Mouse (Mus musculus): ENCODE data around the gene Gpsm1. TPM values are rescaled to one million over a fixed set of nuclear protein-coding genes. Genes with fewer than 3 reads are reported as not detected.

Gene Gpsm1
- polyA plus RNA-seq, 1 experiment from 2014 or later, result 29.3 TPM

GRCm38 (mm10) chr2:26302005-26302503 is 13.3 kb upstream of the Gpsm1 start:
- no peaks in the 10 kb centered on the region for H3K9me3 ChIP-seq (ENCODE audit: control insufficient read depth, low read length)
- no peak overlapping the region for H3K4me2 ChIP-seq (ENCODE audit: low read depth, low read length)
- no peak for ATAC-seq (ENCODE audit: low read depth)
- peaks cover 17% of the 10 kb centered on the region for H3K4me1 ChIP-seq (ENCODE audit: control insufficient read depth, insufficient read depth, low read length)
- no peak overlapping the region for H3K9ac ChIP-seq (ENCODE audit: low read depth, low read length)
- no peaks in the 10 kb centered on the region for H3K27me3 ChIP-seq (replicated peaks; ENCODE audit: control insufficient read depth, insufficient read depth, low read length)
- no peak overlapping the region for H3K27ac ChIP-seq (replicated peaks; ENCODE audit: low read depth, low read length)
- no peaks in the 10 kb centered on the region for H3K36me3 ChIP-seq (ENCODE audit: control insufficient read depth, insufficient read depth, low read length)
- 79% methylated on average over 10 of the region's 10 CpGs for WGBS
- DNase-seq (ENCODE audit: low spot score), result no peak
- H3K4me3 ChIP-seq (ENCODE audit: low read depth, low read length), result no peak overlapping the region

GRCm38 (mm10) chr2:26304711-26305110 is 10.6 kb upstream of the Gpsm1 start:
- H3K27me3 ChIP-seq (replicated peaks; ENCODE audit: control insufficient read depth, insufficient read depth, low read length), result no peaks in the 10 kb centered on the region
- peaks cover 9% of the 10 kb centered on the region for H3K4me1 ChIP-seq (ENCODE audit: control insufficient read depth, insufficient read depth, low read length)
- WGBS, result 89% methylated on average over 1 of the region's 1 CpGs
- H3K4me2 ChIP-seq (ENCODE audit: low read depth, low read length), result no peak overlapping the region
- no peaks in the 10 kb centered on the region for H3K9me3 ChIP-seq (ENCODE audit: control insufficient read depth, low read length)
- no peak overlapping the region for H3K27ac ChIP-seq (replicated peaks; ENCODE audit: low read depth, low read length)
- no peak overlapping the region for H3K9ac ChIP-seq (ENCODE audit: low read depth, low read length)
- no peak for DNase-seq (ENCODE audit: low spot score)
- H3K36me3 ChIP-seq (ENCODE audit: control insufficient read depth, insufficient read depth, low read length), result no peaks in the 10 kb centered on the region
- ATAC-seq (ENCODE audit: low read depth), result no peak
- H3K4me3 ChIP-seq (ENCODE audit: low read depth, low read length), result no peak overlapping the region

DNA sequence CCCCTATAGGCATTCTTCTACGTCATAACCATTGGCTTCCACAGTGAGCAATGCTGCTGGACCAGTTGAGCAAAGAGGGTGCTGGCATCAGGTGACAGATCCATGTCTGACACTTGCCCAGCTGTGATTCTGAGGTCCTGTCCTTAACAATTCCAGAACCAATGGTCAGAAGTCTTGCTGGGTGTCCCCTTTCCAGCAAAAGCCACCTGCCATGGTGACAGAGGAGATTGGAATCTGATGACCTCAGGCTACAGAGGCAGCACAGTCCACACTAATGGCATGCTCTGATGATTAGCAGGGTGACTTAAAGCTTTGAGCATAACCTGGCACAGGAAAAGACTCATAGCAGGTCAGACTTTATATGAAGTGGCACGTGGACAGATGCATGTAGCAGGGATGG is 9.8 kb upstream of the Gpsm1 start:
- H3K4me3 ChIP-seq (ENCODE audit: low read depth, low read length), result no peak overlapping the region
- WGBS, result 78% methylated on average over 2 of the region's 2 CpGs
- ATAC-seq (ENCODE audit: low read depth), result no peak

DNA sequence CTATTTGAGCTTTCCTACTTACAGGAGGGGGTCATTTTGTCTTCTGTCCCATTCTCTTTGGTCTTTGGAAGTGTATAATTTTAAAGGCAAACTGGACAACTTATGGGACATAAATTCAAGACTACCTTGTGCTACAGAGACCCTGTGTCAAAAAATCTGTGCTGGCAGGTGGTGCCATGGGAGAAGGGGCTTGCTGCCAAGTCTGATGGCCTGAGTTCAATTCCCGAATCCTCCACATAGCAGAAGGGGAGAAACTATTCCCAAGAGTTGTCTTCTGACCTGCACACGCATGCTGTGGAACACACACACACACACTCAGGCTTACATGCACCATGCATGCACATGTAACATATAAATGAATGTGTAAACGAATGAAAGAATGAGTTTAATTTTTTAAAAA is 8.6 kb upstream of the Gpsm1 start:
- DNase-seq (ENCODE audit: low spot score), result no peak

More for the DNA sequence above, 9.8 kb upstream of the Gpsm1 start:
- Histone ChIP-seq H3K36me3 (ENCODE audit: control insufficient read depth, insufficient read depth, low read length) (no peaks in the 10 kb centered on the region), H3K4me1 (ENCODE audit: control insufficient read depth, insufficient read depth, low read length) (peaks cover 14% of the 10 kb centered on the region), H3K9me3 (ENCODE audit: control insufficient read depth, low read length) (no peaks in the 10 kb centered on the region), H3K9ac (ENCODE audit: low read depth, low read length) (no peak overlapping the region), H3K27ac (replicated peaks; ENCODE audit: low read depth, low read length) (no peak overlapping the region), H3K4me2 (ENCODE audit: low read depth, low read length) (no peak overlapping the region), H3K27me3 (replicated peaks; ENCODE audit: control insufficient read depth, insufficient read depth, low read length) (no peaks in the 10 kb centered on the region)
- DNase-seq (ENCODE audit: low spot score), result no peak

GRCm38 (mm10) chr2:26309739-26310138 is 5.6 kb upstream of the Gpsm1 start:
- DNase-seq (ENCODE audit: low spot score) (peak; percentile 95), ATAC-seq (ENCODE audit: low read depth) (peak; percentile 94)
- H3K27ac ChIP-seq (replicated peaks; ENCODE audit: low read depth, low read length), result peak overlapping the region; percentile 91
- H3K9ac ChIP-seq (ENCODE audit: low read depth, low read length), result 0 out of 2 replicates have a peak overlapping the region, but pooled peaks have one; percentile 19
- H3K4me2 ChIP-seq (ENCODE audit: low read depth, low read length), result peak overlapping the region; percentile 29
- no peaks in the 10 kb centered on the region for H3K27me3 ChIP-seq (replicated peaks; ENCODE audit: control insufficient read depth, insufficient read depth, low read length)
- H3K4me1 ChIP-seq (ENCODE audit: control insufficient read depth, insufficient read depth, low read length), result peaks cover 30% of the 10 kb centered on the region
- WGBS, result 5% methylated on average over 10 of the region's 10 CpGs
- no peaks in the 10 kb centered on the region for H3K9me3 ChIP-seq (ENCODE audit: control insufficient read depth, low read length)
- H3K4me3 ChIP-seq (ENCODE audit: low read depth, low read length), result no peak overlapping the region
- H3K36me3 ChIP-seq (ENCODE audit: control insufficient read depth, insufficient read depth, low read length), result no peaks in the 10 kb centered on the region

More for the DNA sequence above, 8.6 kb upstream of the Gpsm1 start:
- no peaks in the 10 kb centered on the region for H3K36me3 ChIP-seq (ENCODE audit: control insufficient read depth, insufficient read depth, low read length)
- no peaks in the 10 kb centered on the region for H3K9me3 ChIP-seq (ENCODE audit: control insufficient read depth, low read length)
- H3K4me1 ChIP-seq (ENCODE audit: control insufficient read depth, insufficient read depth, low read length), result peaks cover 16% of the 10 kb centered on the region
- H3K4me3 ChIP-seq (ENCODE audit: low read depth, low read length), result no peak overlapping the region
- no peak overlapping the region for H3K4me2 ChIP-seq (ENCODE audit: low read depth, low read length)
- no peaks in the 10 kb centered on the region for H3K27me3 ChIP-seq (replicated peaks; ENCODE audit: control insufficient read depth, insufficient read depth, low read length)
- WGBS, result 88% methylated on average over 3 of the region's 3 CpGs
- H3K27ac ChIP-seq (replicated peaks; ENCODE audit: low read depth, low read length), result no peak overlapping the region
- H3K9ac ChIP-seq (ENCODE audit: low read depth, low read length), result no peak overlapping the region
- ATAC-seq (ENCODE audit: low read depth), result no peak

- Histone ChIP-seq H3K27ac (replicated peaks; ENCODE audit: low read depth, low read length) (0 out of 2 replicates have a peak overlapping the region, but pooled peaks have one; percentile 4), H3K4me1 (ENCODE audit: control insufficient read depth, insufficient read depth, low read length) (peaks cover 40% of the 10 kb centered on the region)
- ATAC-seq (ENCODE audit: low read depth), result no peak
Observed at GRCm38 (mm10) chr2:26311936-26312335, 3.4 kb upstream of the Gpsm1 start.

GRCm38 (mm10) chr2:26312812-26313211 is 2.5 kb upstream of the Gpsm1 start:
- Histone ChIP-seq H3K4me2 (ENCODE audit: low read depth, low read length) (no peak overlapping the region), H3K9ac (ENCODE audit: low read depth, low read length) (no peak overlapping the region), H3K4me1 (ENCODE audit: control insufficient read depth, insufficient read depth, low read length) (peaks cover 49% of the 10 kb centered on the region), H3K9me3 (ENCODE audit: control insufficient read depth, low read length) (no peaks in the 10 kb centered on the region), H3K36me3 (ENCODE audit: control insufficient read depth, insufficient read depth, low read length) (no peaks in the 10 kb centered on the region), H3K4me3 (ENCODE audit: low read depth, low read length) (no peak overlapping the region), H3K27ac (replicated peaks; ENCODE audit: low read depth, low read length) (no peak overlapping the region), H3K27me3 (replicated peaks; ENCODE audit: control insufficient read depth, insufficient read depth, low read length) (no peaks in the 10 kb centered on the region)
- WGBS, result 66% methylated on average over 2 of the region's 2 CpGs
- DNase-seq (ENCODE audit: low spot score) (no peak), ATAC-seq (ENCODE audit: low read depth) (no peak)

More at GRCm38 (mm10) chr2:26311936-26312335, 3.4 kb upstream of the Gpsm1 start:
- H3K9me3 ChIP-seq (ENCODE audit: control insufficient read depth, low read length), result no peaks in the 10 kb centered on the region
- H3K4me2 ChIP-seq (ENCODE audit: low read depth, low read length), result no peak overlapping the region
- H3K36me3 ChIP-seq (ENCODE audit: control insufficient read depth, insufficient read depth, low read length), result no peaks in the 10 kb centered on the region
- 58% methylated on average over 5 of the region's 5 CpGs for WGBS
- no peaks in the 10 kb centered on the region for H3K27me3 ChIP-seq (replicated peaks; ENCODE audit: control insufficient read depth, insufficient read depth, low read length)
- H3K9ac ChIP-seq (ENCODE audit: low read depth, low read length), result no peak overlapping the region
- DNase-seq (ENCODE audit: low spot score), result no peak
- H3K4me3 ChIP-seq (ENCODE audit: low read depth, low read length), result no peak overlapping the region

DNA sequence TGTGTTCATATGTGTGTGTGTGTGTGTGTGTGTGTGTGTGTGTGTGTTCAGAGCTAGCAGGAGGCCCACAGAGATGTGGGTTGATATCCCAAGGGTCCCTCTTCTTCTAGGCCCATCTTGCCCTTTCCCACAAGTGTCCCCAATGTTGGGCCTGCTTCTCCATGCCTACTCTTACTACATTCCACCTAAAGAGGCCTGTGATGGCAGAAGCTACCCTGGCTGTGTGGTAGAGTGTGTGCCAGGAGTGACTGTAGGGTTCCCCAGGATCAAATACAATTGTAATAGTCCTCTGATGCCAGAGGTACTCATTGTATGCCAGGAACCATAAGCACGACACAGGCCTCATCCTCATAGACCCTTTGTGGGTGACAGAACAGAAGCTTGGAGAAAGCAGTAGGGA is 1.9 kb upstream of the Gpsm1 start:
- H3K4me1 ChIP-seq (ENCODE audit: control insufficient read depth, insufficient read depth, low read length), result peaks cover 55% of the 10 kb centered on the region
- H3K27me3 ChIP-seq (replicated peaks; ENCODE audit: control insufficient read depth, insufficient read depth, low read length), result no peaks in the 10 kb centered on the region
- H3K4me2 ChIP-seq (ENCODE audit: low read depth, low read length), result no peak overlapping the region
- H3K4me3 ChIP-seq (ENCODE audit: low read depth, low read length), result no peak overlapping the region
- H3K27ac ChIP-seq (replicated peaks; ENCODE audit: low read depth, low read length), result 0 out of 2 replicates have a peak overlapping the region, but pooled peaks have one; percentile 25
- H3K9me3 ChIP-seq (ENCODE audit: control insufficient read depth, low read length), result no peaks in the 10 kb centered on the region
- DNase-seq (ENCODE audit: low spot score) (no peak), ATAC-seq (ENCODE audit: low read depth) (no peak)
- no peaks in the 10 kb centered on the region for H3K36me3 ChIP-seq (ENCODE audit: control insufficient read depth, insufficient read depth, low read length)
- no peak overlapping the region for H3K9ac ChIP-seq (ENCODE audit: low read depth, low read length)
- WGBS, result 79% methylated on average over 1 of the region's 1 CpGs

All from embryonic facial prominence, embryonic 14.5 days (tissue).